Mouse (Mus musculus): ENCODE results near the gene Icam1. TPM values are rescaled to one million over a fixed set of nuclear protein-coding genes. Genes with fewer than 3 reads are reported as not detected.

Gene Icam1
- total RNA-seq (2012; rRNA removed): 128 and 202 TPM in 2 replicates
- total RNA-seq (2014; rRNA removed): 101 and 102 TPM in 2 replicates
- 64.2 and 70.6 TPM in 2 replicates for polyA plus RNA-seq (2012; ENCODE audit: insufficient read length, low read depth)

GRCm38 (mm10) chr9:21015571-21016130 lies at the start of gene Icam1:
TSS of gene Icam1 (plus strand) at chr9:21015985.
- Histone ChIP-seq H3K4me1 (ENCODE audit: control insufficient read depth in 1 of 2, insufficient read depth in 2 of 2) (peaks cover 17 to 41% of the 10 kb centered on the region in 2 experiments), H3K27me3 (replicated peaks) (no peaks in the 10 kb centered on the region), H3K4me2 (ENCODE audit: insufficient read depth, low read depth, poor library complexity, severe bottlenecking) (peak within 1 kb of the TSS; percentile 89), H3K79me2 (replicated peaks; ENCODE audit: control insufficient read depth, extremely low read depth, insufficient read depth, poor library complexity, severe bottlenecking) (peaks cover 46% of the 10 kb centered on the region), H3K27ac (ENCODE audit: insufficient read depth, low read depth) (peak within 1 kb of the TSS; percentile 77), H3K4me3 (replicated peaks in 1 of 3; ENCODE audit: low read depth in 2 of 3, low read length in 2 of 3, poor library complexity in 1 of 3) (peak within 1 kb of the TSS; percentile 60 to 90 (median 69)), H3K9ac (ENCODE audit: insufficient read depth, low read depth) (peak within 1 kb of the TSS; percentile 50), H3K9me3 (replicated peaks; ENCODE audit: low read length) (no peaks in the 10 kb centered on the region), H3K36me3 (replicated peaks in 1 of 2; ENCODE audit: control insufficient read depth in 1 of 2, insufficient read depth in 1 of 2, low read length in 1 of 2) (peaks cover 21 to 33% of the 10 kb centered on the region in 2 experiments)
- TF ChIP-seq BHLHE40 (IDR thresholded peaks at IDR 0.05; ENCODE audit: low read depth, low read length) (peak; percentile 74), E2F4 (IDR thresholded peaks at IDR 0.05; ENCODE audit: insufficient replicate concordance, low read depth, low read length) (no peak), CHD1 (IDR thresholded peaks at IDR 0.05; ENCODE audit: low read depth, low read length) (no peak), JUN (IDR thresholded peaks at IDR 0.05; ENCODE audit: insufficient read depth, low read depth, low read length) (no peak), SMC3 (IDR thresholded peaks at IDR 0.05; ENCODE audit: low read depth, low read length) (no peak), MXI1 (IDR thresholded peaks at IDR 0.05; ENCODE audit: low read depth, low read length) (peak; percentile 95), IRF4 (IDR thresholded peaks at IDR 0.05; ENCODE audit: low read depth, low read length) (peak; percentile 72), UBTF (IDR thresholded peaks at IDR 0.05; ENCODE audit: low read depth, low read length) (no peak), ELF1 (IDR thresholded peaks at IDR 0.05; ENCODE audit: low read depth, low read length) (peak; percentile 93), MEF2A (IDR thresholded peaks at IDR 0.05; ENCODE audit: borderline replicate concordance, low read depth, low read length) (peak; percentile 75), MAZ (IDR thresholded peaks at IDR 0.05; ENCODE audit: low read depth, low read length) (peak; percentile 86; the same call in 1 of the 2 replicates), MYC (IDR thresholded peaks at IDR 0.05; ENCODE audit: low read depth, low read length) (no peak; the same call in 1 of the 2 replicates), PAX5 (IDR thresholded peaks at IDR 0.05; ENCODE audit: low read length) (no peak), POLR2AphosphoS2 (IDR thresholded peaks at IDR 0.05; ENCODE audit: low read depth, low read length) (peak; percentile 98), NRF1 (IDR thresholded peaks at IDR 0.05; ENCODE audit: low read depth, low read length) (peak; percentile 34), USF2 (conservative IDR thresholded peaks at IDR 0.05; ENCODE audit: low read depth, low read length) (no peak), GABPA (IDR thresholded peaks at IDR 0.05; ENCODE audit: insufficient replicate concordance, low read depth, low read length) (no peak), ZMIZ1 (IDR thresholded peaks at IDR 0.05; ENCODE audit: low read depth, low read length) (peak; percentile 99), ZNF384 (IDR thresholded peaks at IDR 0.05; ENCODE audit: low read depth, low read length) (0 out of 2 replicates have a peak, but pooled peaks have one; percentile 6), EP300 (IDR thresholded peaks at IDR 0.05; ENCODE audit: low read length) (peak; percentile 16; the same call in 1 of the 2 replicates), RAD21 (IDR thresholded peaks at IDR 0.05; ENCODE audit: low read depth, low read length) (no peak), ZC3H11A (IDR thresholded peaks at IDR 0.05; ENCODE audit: low read depth, low read length) (no peak), NELFE (IDR thresholded peaks at IDR 0.05; ENCODE audit: low read depth, low read length) (peak; percentile 99), USF1 (IDR thresholded peaks at IDR 0.05; ENCODE audit: low read depth, low read length) (no peak), MAFK (IDR thresholded peaks at IDR 0.05; ENCODE audit: insufficient replicate concordance, low read length) (peak; percentile 1; the same call in 1 of the 2 replicates), ETS1 (conservative IDR thresholded peaks at IDR 0.05; ENCODE audit: low read depth, low read length) (peak; percentile 66; the same call in 1 of the 2 replicates), RCOR1 (conservative IDR thresholded peaks at IDR 0.05; ENCODE audit: low read depth, low read length) (peak; percentile 34; the same call in 1 of the 2 replicates), TBP (conservative IDR thresholded peaks at IDR 0.05; ENCODE audit: low read depth, low read length) (peak; percentile 97), HCFC1 (IDR thresholded peaks at IDR 0.05; ENCODE audit: low read depth, low read length) (peak; percentile 61), SIN3A (IDR thresholded peaks at IDR 0.05; ENCODE audit: low read length) (peak; percentile 87), KAT2A (IDR thresholded peaks at IDR 0.05; ENCODE audit: insufficient replicate concordance, low read length) (0 out of 2 replicates have a peak, but pooled peaks have one; percentile 24), ZKSCAN1 (IDR thresholded peaks at IDR 0.05; ENCODE audit: borderline replicate concordance, low read depth, low read length) (no peak), TCF12 (IDR thresholded peaks at IDR 0.05; ENCODE audit: low read depth, low read length) (peak; percentile 97), CTCF (conservative IDR thresholded peaks at IDR 0.05 in 1 of 2, IDR thresholded peaks at IDR 0.05 in 1 of 2; ENCODE audit: low read depth in 2 of 2, low read length in 2 of 2) (no peak), JUND (conservative IDR thresholded peaks at IDR 0.05; ENCODE audit: low read depth, low read length) (no peak), POLR2A (IDR thresholded peaks at IDR 0.05; ENCODE audit: low read depth, low read length) (peak; percentile 100), MAX (IDR thresholded peaks at IDR 0.05; ENCODE audit: low read length) (peak; percentile 84), CHD2 (IDR thresholded peaks at IDR 0.05; ENCODE audit: low read length) (peak; percentile 71; the same call in 1 of the 2 replicates)
- dilution Hi-C loops (cut with MboI; ENCODE audit: extremely low pct_ligation_motif_present, extremely low pct_unique_long_range_greater_than_20kb, low sequenced_read_pairs): no loop called here
- peak; percentile 81 for DNase-seq (ENCODE audit: extremely low read depth)
- in situ Hi-C loops (cut with MboI; ENCODE audit: low pct_ligation_motif_present, low pct_unique_long_range_greater_than_20kb, low sequenced_read_pairs): loop anchor here (10.0 kb wide), 1 partner anchor 129 kb away; the partner anchor contains the start of gene Cdc37

All from CH12.LX (cell line).